Mouse (Mus musculus) cerebellum, postnatal 10 days (tissue): ENCODE measurements at regions not wholly inside any gene's neighbourhood (a gene's known extent, or its start where the extent isn't known, plus 50 kb on each side); places are given as distances from the start of the nearest gene placed in this dataset.

Experiments used
- DNase-seq, 2 experiments: peaks; one replicate each; pipeline ENCODE4 v3.0.0; 2021; ENCODE audit warnings: mixed read lengths in 2 of 2

- DNase-seq = peak; percentile 66 to 75
Measured at GRCm38 (mm10) chr12:54313211-54313845, 109.7 kb upstream of the Egln3 start.

- DNase-seq = no peak
Measured at GRCm38 (mm10) chr12:54312522-54313210, 109.0 kb upstream of the Egln3 start.

GRCm38 (mm10) chr12:54311896-54312521 is 108.3 kb upstream of the Egln3 start:
- no peak for DNase-seq

- DNase-seq = no peak
Measured at GRCm38 (mm10) chr12:54309874-54310273, 106.2 kb upstream of the Egln3 start.

GRCm38 (mm10) chr12:54309219-54309618 is 105.6 kb upstream of the Egln3 start:
- no peak for DNase-seq

GRCm38 (mm10) chr12:54305135-54305630 is 101.5 kb upstream of the Egln3 start:
- peak; percentile 37 to 60 for DNase-seq

GRCm38 (mm10) chr12:54303746-54304145 is 100.1 kb upstream of the Egln3 start:
- DNase-seq = peak; percentile 50 to 53

GRCm38 (mm10) chr12:54299506-54299905 is 95.8 kb upstream of the Egln3 start:
- DNase-seq = no peak

- DNase-seq = no peak
Measured at GRCm38 (mm10) chr12:54293248-54293647, 89.6 kb upstream of the Egln3 start.

- no peak for DNase-seq
Measured at GRCm38 (mm10) chr12:54290311-54290710, 86.7 kb upstream of the Egln3 start.

- DNase-seq = peak; percentile 33 to 37
Measured at GRCm38 (mm10) chr12:54288747-54289146, 85.1 kb upstream of the Egln3 start.

- DNase-seq = no peak
Measured at GRCm38 (mm10) chr12:54288041-54288502, 84.4 kb upstream of the Egln3 start.

- DNase-seq = peak; percentile 78 to 82
Measured at GRCm38 (mm10) chr12:54286911-54287819, 83.5 kb upstream of the Egln3 start.

- DNase-seq = no peak
Measured at GRCm38 (mm10) chr12:54283646-54284045, 80.0 kb upstream of the Egln3 start.

GRCm38 (mm10) chr12:54283011-54283410 is 79.4 kb upstream of the Egln3 start:
- no peak for DNase-seq

GRCm38 (mm10) chr12:54282281-54282921 is 78.7 kb upstream of the Egln3 start:
- no peak for DNase-seq

GRCm38 (mm10) chr12:54280457-54280856 is 76.8 kb upstream of the Egln3 start:
- DNase-seq = no peak

GRCm38 (mm10) chr12:54280001-54280400 is 76.3 kb upstream of the Egln3 start:
- DNase-seq = no peak

- DNase-seq = no peak
Measured at GRCm38 (mm10) chr12:54276978-54277537, 73.4 kb upstream of the Egln3 start.

GRCm38 (mm10) chr12:54273506-54273905 is 69.8 kb upstream of the Egln3 start:
- DNase-seq = peak; percentile 77 to 82

- no peak for DNase-seq
Measured at GRCm38 (mm10) chr12:54272696-54273095, 69.0 kb upstream of the Egln3 start.

- peak; percentile 82 to 83 for DNase-seq
Measured at GRCm38 (mm10) chr12:54272226-54272625, 68.6 kb upstream of the Egln3 start.
